Mouse (Mus musculus) olfactory bulb, adult 2 months (tissue): ENCODE measurements around the gene Herc4.

Experiments used
- CTCF ChIP-seq: fragments of 200-500 bp; IDR thresholded peaks from 2 replicates; pipeline ENCODE4 v1.5.1; 2012; ENCODE audit warnings: low read depth, mild to moderate bottlenecking, low read length, moderate library complexity; ENCODE audit not compliant: insufficient read depth
- POLR2A ChIP-seq: fragments of 200-500 bp; IDR thresholded peaks from 2 replicates; pipeline ENCODE4 v1.6.1; 2012; ENCODE audit warnings: mild to moderate bottlenecking, low read depth, low read length, moderate library complexity; ENCODE audit not compliant: insufficient read depth

GRCm38 (mm10) chr10:63279851-63280250 lies 36.2 kb downstream of the Herc4 start:
- TF ChIP-seq POLR2A: no peak
- no peak for TF ChIP-seq CTCF
